Mouse (Mus musculus): Measurements from ENCODE around the gene Spred2.

GRCm38 (mm10) chr11:19992341-19993281, 68.4 kb downstream of the Spred2 start:
- TF ChIP-seq POLR2A (IDR thresholded peaks at IDR 0.05; ENCODE audit: control insufficient read depth, extremely low read depth, insufficient read depth, low read length, poor library complexity) (no peak), CTCF (IDR thresholded peaks at IDR 0.05; ENCODE audit: borderline replicate concordance, control insufficient read depth, extremely low read depth, insufficient read depth, low read length, poor library complexity) (no peak)

Data from thymus, adult 2 months (tissue).